Mouse (Mus musculus) midbrain, postnatal 0 days (tissue): Measurements from ENCODE around the gene Atp9a. TPM values are rescaled to one million over a fixed set of nuclear protein-coding genes. Genes with fewer than 3 reads are reported as not detected.

Experiments
- ATAC-seq: fragments of 200-750 bp; cut with Nextera tagmentation; 2 replicates; pipeline ENCODE4 v1.8.0; 2017; ENCODE audit warnings: moderate number of reproducible peaks, mild to moderate bottlenecking, moderate TSS enrichment, moderate library complexity; ENCODE audit not compliant: low FRiP score
- DNase-seq: peaks from one replicate; pipeline ENCODE4 v3.0.0-alpha.2; 2015; ENCODE audit warnings: low spot score
- H3K27ac ChIP-seq: fragments of 300-500 bp; sonication (generic); 2 replicates; pipeline ENCODE4 v1.5.1; 2014; ENCODE audit warnings: low read depth, mild to moderate bottlenecking, low read length, mixed read lengths
- H3K27me3 ChIP-seq: fragments of 300-500 bp; sonication (generic); 2 replicates; pipeline ENCODE4 v1.6.1; 2014; ENCODE audit warnings: low read length, control low read depth, mixed read lengths; ENCODE audit not compliant: insufficient read depth
- H3K36me3 ChIP-seq: fragments of 300-500 bp; sonication (generic); 2 replicates; pipeline ENCODE4 v1.6.1; 2014; ENCODE audit warnings: low read length, control low read depth, mixed read lengths; ENCODE audit not compliant: insufficient read depth
- H3K4me1 ChIP-seq: fragments of 300-500 bp; sonication (generic); 2 replicates; pipeline ENCODE4 v1.6.1; 2014; ENCODE audit warnings: mild to moderate bottlenecking, control low read depth, antibody characterized with exemption, low read length, mixed read lengths; ENCODE audit not compliant: insufficient read depth
- H3K4me2 ChIP-seq: fragments of 300-500 bp; sonication (generic); 2 replicates; pipeline ENCODE4 v1.6.1; 2014; ENCODE audit warnings: low read depth, mild to moderate bottlenecking, low read length, mixed read lengths; ENCODE audit not compliant: poor library complexity, severe bottlenecking
- H3K4me3 ChIP-seq: fragments of 300-500 bp; sonication (generic); 2 replicates; pipeline ENCODE4 v1.5.1; 2014; ENCODE audit warnings: low read depth, mild to moderate bottlenecking, low read length, moderate library complexity
- H3K9ac ChIP-seq: fragments of 300-500 bp; sonication (generic); replicated peaks from 2 replicates; pipeline ENCODE4 v1.6.1; 2014; ENCODE audit warnings: mild to moderate bottlenecking, low read length, moderate library complexity, mixed read lengths; ENCODE audit not compliant: poor library complexity, severe bottlenecking
- H3K9me3 ChIP-seq: fragments of 300-500 bp; sonication (generic); 2 replicates; pipeline ENCODE4 v1.6.1; 2016; ENCODE audit warnings: low read length, control low read depth
- CTCF ChIP-seq: IDR thresholded peaks from 2 replicates; pipeline ENCODE4 v1.5.1; 2016; ENCODE audit warnings: antibody characterized with exemption, mild to moderate bottlenecking
- WGBS: fragments of 180-500 bp; shearing (Covaris S2); extraction: QIAGEN DNeasy Blood & Tissue Kit; methylation state at CpG from one replicate; pipeline ENCODE4 v1.1.7; 2014; 5-methylcytosine and 5-hydroxymethylcytosine counted together
- polyA plus RNA-seq: library from polyadenylated mRNA; unstranded; fragments of >200 nt; fragmentation: Nextera tagmentation; extraction: Ambion mirVana; gene quantifications from 2 replicates; pipeline ENCODE4 v1.2.1, GENCODE M21; 2015
- total RNA-seq: library from RNA; depleted of rRNA; stranded (reverse); fragments of >200 nt; gene quantifications from 2 replicates; pipeline ENCODE4 v1.2.3, GENCODE M21; 2014

Atp9a gene
- total and polyA plus RNA-seq, 2 experiments from 2014 or later: 159 to 607 TPM

DNA sequence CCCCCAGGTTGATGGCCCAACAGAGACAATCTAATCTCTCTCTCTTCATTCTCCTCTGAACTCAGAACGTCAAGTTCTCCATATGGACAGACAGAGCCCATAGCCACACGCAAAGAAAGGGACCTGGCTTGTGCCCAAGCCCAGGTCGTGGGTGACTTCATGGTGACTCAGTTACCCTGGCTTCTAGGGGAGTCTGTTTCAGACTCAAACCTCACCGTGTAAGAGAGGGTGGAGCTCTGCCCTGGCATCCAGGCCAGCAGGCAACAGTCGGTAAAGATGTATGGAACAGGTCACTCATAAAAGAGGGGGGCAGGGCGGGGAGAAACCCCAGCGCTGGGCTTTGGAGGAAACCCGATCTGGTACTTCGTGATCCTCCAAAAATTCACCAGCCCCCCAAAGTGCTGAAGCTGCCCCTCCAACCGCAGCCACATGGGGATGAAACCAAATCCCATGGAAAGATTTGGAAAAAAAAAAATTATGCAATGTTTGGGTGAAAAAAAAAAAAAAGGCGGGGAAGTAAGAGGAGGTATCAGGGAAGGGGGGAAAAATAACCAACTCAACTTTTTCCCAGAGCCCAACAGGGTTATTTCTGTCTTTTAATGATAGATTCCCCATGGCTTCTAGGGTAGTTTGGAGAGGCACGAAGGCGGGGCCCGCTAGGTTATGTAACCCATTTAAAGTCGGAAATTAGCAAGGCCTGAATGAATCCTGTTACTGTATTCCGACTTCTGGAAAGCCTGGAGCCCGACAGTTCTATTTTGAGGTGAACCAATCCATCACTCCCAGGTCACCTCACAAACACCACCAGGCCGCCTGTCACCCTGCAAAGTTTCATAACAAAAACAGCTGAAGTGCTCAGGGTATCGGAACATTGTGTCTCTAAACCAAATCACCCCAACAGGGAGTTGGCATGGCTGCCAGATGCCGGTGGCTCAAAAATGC, 114.1 kb downstream of the Atp9a start:
- Histone ChIP-seq H3K9me3 (no peaks in the 10 kb centered on the region), H3K27ac (no peak overlapping the region), H3K9ac (no peak overlapping the region), H3K27me3 (no peaks in the 10 kb centered on the region), H3K4me1 (peaks cover 6% of the 10 kb centered on the region; the same call in 1 of the 2 replicates), H3K36me3 (peaks cover 7% of the 10 kb centered on the region; the same call in 1 of the 2 replicates), H3K4me2 (no peak overlapping the region), H3K4me3 (no peak overlapping the region)
- ATAC-seq: no peak
- DNase-seq: no peak
- TF ChIP-seq CTCF: no peak
- WGBS: 65% methylated on average over 20 of the region's 20 CpGs

DNA sequence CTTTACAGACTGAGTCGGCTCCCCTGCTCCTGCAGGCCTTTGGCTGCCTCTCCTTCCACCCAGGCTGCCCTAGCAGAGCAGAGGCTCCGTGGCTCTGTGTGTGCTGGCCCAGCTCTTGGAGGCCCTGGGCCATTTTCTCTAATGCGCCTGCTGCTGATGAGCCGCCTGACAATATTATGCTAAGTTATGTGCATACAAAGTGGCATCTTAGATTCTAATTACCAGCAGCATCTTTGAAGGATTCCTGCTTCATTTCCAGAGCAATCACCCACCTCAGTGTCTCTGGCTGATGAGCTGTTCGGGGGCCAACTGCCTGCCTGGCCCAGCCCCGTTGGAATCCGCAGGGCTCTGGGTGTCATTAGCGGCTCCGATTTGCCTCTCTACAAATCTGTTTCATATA, 115.8 kb downstream of the Atp9a start:
- no peak overlapping the region for H3K4me3 ChIP-seq
- peaks cover 6% of the 10 kb centered on the region; the same call in 1 of the 2 replicates for H3K4me1 ChIP-seq
- no peak overlapping the region for H3K9ac ChIP-seq
- 24% methylated on average over 9 of the region's 9 CpGs for WGBS
- ATAC-seq (0 out of 2 replicates have a peak, but pooled peaks have one; percentile 36), DNase-seq (peak; percentile 52)
- H3K9me3 ChIP-seq: no peaks in the 10 kb centered on the region
- peak overlapping the region; percentile 33; the same call in 1 of the 2 replicates for H3K27ac ChIP-seq
- 0 out of 2 replicates have a peak, but pooled peaks cover 2% of the 10 kb centered on the region for H3K36me3 ChIP-seq
- TF ChIP-seq CTCF: no peak
- no peak overlapping the region for H3K4me2 ChIP-seq
- no peaks in the 10 kb centered on the region for H3K27me3 ChIP-seq

GRCm38 (mm10) chr2:168625091-168625490, 117.1 kb downstream of the Atp9a start:
- ATAC-seq: no peak
- no peak overlapping the region for H3K27ac ChIP-seq
- no peak overlapping the region for H3K4me3 ChIP-seq

GRCm38 (mm10) chr2:168621111-168621802, 121.0 kb downstream of the Atp9a start:
- TF ChIP-seq CTCF: no peak
- no peaks in the 10 kb centered on the region for H3K9me3 ChIP-seq
- ATAC-seq: no peak
- no peaks in the 10 kb centered on the region for H3K36me3 ChIP-seq
- H3K4me1 ChIP-seq: no peaks in the 10 kb centered on the region
- 73% methylated on average over 11 of the region's 11 CpGs for WGBS
- no peak overlapping the region for H3K4me2 ChIP-seq
- no peak overlapping the region for H3K4me3 ChIP-seq
- no peaks in the 10 kb centered on the region for H3K27me3 ChIP-seq
- DNase-seq: peak; percentile 19
- H3K9ac ChIP-seq: no peak overlapping the region
- no peak overlapping the region for H3K27ac ChIP-seq

More at GRCm38 (mm10) chr2:168625091-168625490, 117.1 kb downstream of the Atp9a start:
- Histone ChIP-seq H3K9me3 (no peaks in the 10 kb centered on the region), H3K9ac (no peak overlapping the region), H3K27me3 (no peaks in the 10 kb centered on the region), H3K4me2 (no peak overlapping the region), H3K4me1 (peaks cover 6% of the 10 kb centered on the region; the same call in 1 of the 2 replicates), H3K36me3 (no peaks in the 10 kb centered on the region)
- DNase-seq: no peak
- TF ChIP-seq CTCF: no peak
- 53% methylated on average over 4 of the region's 4 CpGs for WGBS

- Histone ChIP-seq H3K4me3 (no peak overlapping the region), H3K36me3 (no peaks in the 10 kb centered on the region), H3K4me1 (no peaks in the 10 kb centered on the region), H3K9ac (no peak overlapping the region), H3K27ac (0 out of 2 replicates have a peak overlapping the region, but pooled peaks have one; percentile 38), H3K27me3 (no peaks in the 10 kb centered on the region), H3K9me3 (no peaks in the 10 kb centered on the region), H3K4me2 (no peak overlapping the region)
- 70% methylated on average over 15 of the region's 15 CpGs for WGBS
- ATAC-seq (no peak), DNase-seq (no peak)
- no peak for TF ChIP-seq CTCF
Measured at GRCm38 (mm10) chr2:168618205-168618717, 123.9 kb downstream of the Atp9a start.
